Mouse (Mus musculus) hematopoietic stem cell, adult 5-6 weeks (primary cell): ENCODE data around the gene Gsx1. TPM values are rescaled to one million over a fixed set of nuclear protein-coding genes. Genes with fewer than 3 reads are reported as not detected.

ENCODE experiments used
- ATAC-seq, 2 experiments: fragments of 125-278 bp in 1 of 2; replicated peaks in 1 of 2; 2 replicates each; pipeline ENCODE4 v1.8.0; 2016 to 2017; ENCODE audit warnings: inconsistent platforms in 2 of 2, mild to moderate bottlenecking in 2 of 2, moderate number of reproducible peaks in 2 of 2, low read depth in 1 of 2, moderate TSS enrichment in 1 of 2; ENCODE audit not compliant: low FRiP score in 2 of 2, poor library complexity in 2 of 2, severe bottlenecking in 2 of 2, insufficient read depth in 1 of 2, low TSS enrichment in 1 of 2
- total RNA-seq: library from RNA; stranded (forward); fragments of 172-1452, 232-1000 nt; gene quantifications from 2 replicates; pipeline ENCODE4 v1.2.3, GENCODE M21; 2017

Gsx1 gene
- not detected in 2 replicates for total RNA-seq

DNA sequence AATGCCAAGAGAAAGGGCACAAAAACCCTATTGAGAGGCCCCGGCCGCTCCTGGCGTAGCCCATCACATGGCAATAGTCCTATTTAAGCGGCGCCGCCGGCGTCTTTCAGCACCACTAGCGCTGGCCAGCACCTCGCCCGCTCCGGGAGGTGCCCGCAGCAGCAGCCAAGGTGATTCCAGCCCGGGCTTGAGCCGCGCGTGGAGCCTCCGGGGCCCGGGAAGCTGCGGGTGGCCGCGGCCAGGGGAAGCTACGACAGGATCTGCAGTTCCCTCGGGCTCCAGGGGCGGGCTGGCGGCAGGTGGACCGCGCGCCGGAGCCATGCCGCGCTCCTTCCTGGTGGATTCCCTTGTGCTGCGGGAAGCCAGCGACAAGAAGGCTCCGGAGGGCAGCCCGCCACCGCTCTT, at the start of gene Gsx1:
Gene Gsx1, plus strand, starts transcription at position 126 of the 405 bp plus-strand sequence.
- peak; percentile 56 to 62 for ATAC-seq

- no peak for ATAC-seq
These were observed 41.2 kb upstream of the Gsx1 start for GRCm38 (mm10) chr5:147147340-147147739.

DNA sequence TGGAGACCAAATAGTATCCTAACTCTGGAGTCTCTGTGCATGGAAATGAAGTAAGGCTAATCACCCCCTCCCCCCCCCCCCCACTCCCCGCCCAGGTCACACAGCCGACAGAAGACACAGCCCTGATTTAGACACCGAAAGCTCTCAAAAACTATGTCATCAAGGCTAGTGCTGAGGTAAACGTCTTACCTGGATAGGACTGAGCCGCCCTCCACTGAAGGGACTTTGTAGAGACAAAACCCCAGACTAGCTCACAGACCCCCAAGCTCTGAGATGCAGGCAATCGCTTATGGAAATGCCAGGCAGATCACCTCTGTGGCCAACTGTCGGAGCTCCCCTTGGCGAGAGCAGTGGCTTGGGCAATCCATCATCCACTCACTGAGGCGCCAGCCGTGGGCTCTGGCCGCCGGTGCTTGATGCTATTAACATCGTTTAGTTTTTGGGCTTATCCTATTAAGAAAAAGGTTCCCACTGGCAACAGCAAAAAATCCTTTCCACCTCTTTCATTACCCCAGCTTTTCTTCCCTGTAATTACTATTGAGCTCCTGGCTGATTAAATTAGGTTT, 33.6 kb upstream of the Gsx1 start:
- ATAC-seq = no peak

DNA sequence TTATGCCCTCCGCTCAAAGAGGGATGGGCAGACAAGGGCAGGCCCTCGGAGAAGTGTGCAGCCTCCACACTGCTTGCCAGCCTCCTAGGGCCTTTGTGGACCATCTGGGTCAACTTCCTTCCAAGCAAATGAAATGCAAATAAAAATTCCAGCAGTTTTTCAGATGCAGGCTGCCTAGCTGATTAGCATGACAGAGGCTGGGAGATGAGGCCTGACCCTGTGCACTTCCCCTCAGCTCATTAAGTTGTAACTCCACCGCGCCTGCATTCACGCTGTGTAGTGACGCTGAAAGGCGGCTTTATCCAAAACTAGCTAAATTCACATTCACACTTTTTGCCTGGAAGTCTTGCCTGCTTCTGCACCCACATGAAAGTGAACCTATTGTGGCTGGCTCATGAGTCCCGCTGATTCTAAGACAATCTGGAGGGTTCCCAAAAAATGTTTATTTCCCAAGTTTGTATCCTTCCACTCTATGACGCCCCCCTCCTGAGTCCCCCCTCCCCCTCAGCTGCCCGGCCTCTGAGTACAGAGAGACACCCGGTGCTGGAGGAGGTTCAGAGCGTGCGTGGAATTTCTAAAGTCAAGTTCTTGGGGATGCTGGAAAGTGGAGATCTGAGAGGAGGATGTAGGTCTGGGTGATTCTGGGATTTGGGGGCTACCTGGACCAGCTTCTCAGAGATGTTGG, 32.9 kb upstream of the Gsx1 start:
- no peak for ATAC-seq

GRCm38 (mm10) chr5:147156376-147156775, 32.1 kb upstream of the Gsx1 start:
- no peak for ATAC-seq

GRCm38 (mm10) chr5:147157441-147157840, 31.1 kb upstream of the Gsx1 start:
- no peak for ATAC-seq

- no peak for ATAC-seq
These were observed 29.2 kb upstream of the Gsx1 start for GRCm38 (mm10) chr5:147159320-147159719.

DNA sequence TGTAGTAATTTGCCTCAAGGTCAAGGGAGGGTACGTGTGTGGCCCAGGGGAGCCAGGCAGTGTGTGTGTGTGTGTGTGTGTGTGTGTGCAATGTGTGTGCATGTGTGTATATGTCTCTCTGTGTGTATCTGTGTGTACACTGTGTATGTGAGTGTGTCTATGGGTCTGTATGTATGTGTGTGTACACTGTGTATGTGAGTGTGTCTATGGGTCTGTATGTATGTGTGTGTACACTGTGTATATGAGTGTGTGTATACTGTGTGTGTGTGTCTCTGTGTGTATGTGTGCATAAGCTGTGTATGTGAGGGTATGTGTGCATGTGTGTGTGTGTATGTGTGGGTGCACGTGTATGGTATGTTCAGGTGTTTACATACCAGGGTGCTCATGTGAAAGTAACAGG, 28.7 kb upstream of the Gsx1 start:
- no peak for ATAC-seq

GRCm38 (mm10) chr5:147165060-147165459, 23.4 kb upstream of the Gsx1 start:
- no peak for ATAC-seq

GRCm38 (mm10) chr5:147170088-147170487, 18.4 kb upstream of the Gsx1 start:
- no peak for ATAC-seq

DNA sequence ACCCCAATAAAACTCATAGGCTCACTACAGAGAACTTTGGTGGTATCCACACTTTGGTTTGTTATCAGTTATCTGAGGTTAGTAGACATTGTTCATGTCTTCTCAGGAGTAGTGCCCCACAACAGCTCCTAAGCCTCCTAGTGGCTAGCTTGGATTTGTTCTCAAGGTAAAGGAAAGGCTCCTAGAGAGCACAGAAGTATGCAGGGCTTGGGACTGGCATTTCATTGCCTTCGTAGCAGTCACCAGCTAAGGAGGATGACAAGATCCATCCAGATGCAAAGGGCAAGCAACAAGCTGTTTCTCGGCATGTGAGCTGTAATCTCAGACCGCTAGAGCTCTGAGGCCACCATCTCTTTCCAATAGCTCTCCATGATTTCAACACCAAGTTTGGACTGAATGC, 14.4 kb upstream of the Gsx1 start:
- no peak for ATAC-seq

DNA sequence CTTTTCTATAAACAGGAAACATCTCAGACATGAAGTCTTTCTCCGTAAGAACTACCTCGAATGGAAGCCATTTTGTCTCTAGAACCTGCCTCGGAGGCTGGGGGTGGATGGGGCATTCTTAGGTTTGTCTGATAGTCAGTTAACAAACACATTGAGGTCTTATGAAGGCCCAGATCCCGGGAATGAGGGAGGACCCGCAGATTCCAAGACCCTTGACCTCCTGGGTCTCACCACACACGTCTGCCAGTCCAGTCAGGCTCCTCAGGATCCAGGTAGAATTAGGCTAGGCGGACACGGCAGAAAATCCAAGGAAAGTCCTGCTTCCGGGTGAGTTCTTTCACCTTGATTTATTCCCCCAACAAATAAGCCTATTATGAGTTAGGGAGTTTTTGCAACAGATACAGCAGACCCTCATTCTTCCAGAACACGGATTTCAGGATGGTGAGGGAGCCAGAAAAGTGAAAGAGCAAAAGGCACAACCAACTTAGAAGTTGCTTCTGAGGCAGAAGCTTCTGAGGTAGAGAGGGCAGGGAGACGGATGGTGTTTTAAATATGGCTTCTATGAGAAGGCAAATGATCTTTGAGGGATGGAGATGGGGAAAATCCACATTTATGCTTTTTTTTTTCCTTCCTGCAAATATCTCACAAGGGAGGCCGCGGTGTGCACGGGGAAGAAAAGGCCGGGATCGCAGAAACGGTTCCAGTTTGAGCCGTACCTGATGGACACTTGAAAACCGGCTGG, 3.2 kb upstream of the Gsx1 start:
- no peak for ATAC-seq

- ATAC-seq = peak in 1 of 2 experiments; percentile 24; a peak in 1 of 4 replicates
These were observed 2.5 kb upstream of the Gsx1 start for GRCm38 (mm10) chr5:147186001-147186431.

GRCm38 (mm10) chr5:147186781-147187551, 1.5 kb upstream of the Gsx1 start:
- ATAC-seq = no peak

DNA sequence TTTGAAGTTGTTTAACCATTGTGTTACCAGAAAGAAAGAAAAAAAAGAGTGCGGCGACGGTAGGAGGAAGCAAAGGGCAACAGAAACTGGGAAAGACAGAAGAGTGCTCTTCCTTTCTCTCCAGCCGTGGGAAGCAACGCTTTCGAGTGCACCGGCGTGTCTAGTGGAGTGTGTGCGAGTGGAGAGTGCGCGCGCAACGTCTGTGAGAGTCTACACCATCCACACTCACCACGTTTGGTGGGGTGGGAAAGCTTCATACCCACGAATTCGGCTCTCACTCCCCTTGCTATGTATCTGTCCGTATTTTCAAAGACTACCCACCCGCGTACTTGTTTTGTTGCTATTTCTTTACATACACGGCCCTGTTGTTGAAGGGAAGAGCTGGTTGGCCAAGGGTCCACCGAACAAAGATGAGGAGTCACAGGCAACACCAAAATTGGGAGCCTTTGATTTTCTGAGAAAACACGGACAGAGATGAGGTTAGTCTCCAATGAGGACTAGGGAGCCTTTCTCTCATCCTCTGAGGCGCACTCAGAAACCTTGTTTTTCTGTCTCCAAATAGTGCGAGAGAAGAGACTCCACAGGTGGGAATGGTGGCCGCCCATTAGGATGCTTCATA, 835 bp upstream of the Gsx1 start:
- ATAC-seq = no peak

- no peak for ATAC-seq
These were observed 660 bp downstream of the Gsx1 start for GRCm38 (mm10) chr5:147189156-147189555.

DNA sequence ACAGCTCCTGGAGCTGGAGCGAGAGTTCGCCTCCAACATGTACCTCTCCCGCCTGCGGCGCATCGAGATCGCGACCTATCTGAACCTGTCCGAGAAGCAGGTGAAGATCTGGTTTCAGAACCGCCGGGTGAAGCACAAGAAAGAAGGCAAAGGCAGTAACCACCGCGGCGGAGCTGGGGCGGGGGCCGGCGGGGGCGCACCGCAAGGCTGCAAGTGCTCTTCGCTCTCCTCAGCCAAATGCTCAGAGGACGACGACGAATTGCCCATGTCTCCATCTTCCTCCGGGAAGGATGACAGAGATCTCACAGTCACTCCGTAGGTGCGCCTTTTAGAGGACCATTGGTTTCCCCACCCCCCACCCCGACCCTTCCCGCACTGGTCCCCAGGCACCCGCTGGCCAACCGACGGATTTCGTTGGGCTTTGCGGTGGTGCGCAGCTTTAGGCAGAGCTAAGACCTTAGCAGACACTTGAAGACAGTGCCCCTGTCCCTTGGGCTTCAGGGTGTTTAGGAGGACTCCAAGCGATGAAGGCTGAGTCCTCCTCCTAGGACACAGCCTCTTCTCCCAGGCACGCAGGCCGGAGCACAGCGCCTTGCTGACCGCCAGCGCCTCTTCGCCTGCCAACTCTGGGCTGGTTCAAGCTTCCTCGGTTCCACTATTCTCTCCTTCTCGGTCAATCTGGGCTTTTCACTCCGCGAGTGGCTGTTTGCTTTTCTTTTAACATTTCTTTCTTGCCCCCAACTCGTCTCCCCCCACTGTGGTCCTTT, 1.5 kb downstream of the Gsx1 start:
- no peak for ATAC-seq
